In the genomic region with DNA sequence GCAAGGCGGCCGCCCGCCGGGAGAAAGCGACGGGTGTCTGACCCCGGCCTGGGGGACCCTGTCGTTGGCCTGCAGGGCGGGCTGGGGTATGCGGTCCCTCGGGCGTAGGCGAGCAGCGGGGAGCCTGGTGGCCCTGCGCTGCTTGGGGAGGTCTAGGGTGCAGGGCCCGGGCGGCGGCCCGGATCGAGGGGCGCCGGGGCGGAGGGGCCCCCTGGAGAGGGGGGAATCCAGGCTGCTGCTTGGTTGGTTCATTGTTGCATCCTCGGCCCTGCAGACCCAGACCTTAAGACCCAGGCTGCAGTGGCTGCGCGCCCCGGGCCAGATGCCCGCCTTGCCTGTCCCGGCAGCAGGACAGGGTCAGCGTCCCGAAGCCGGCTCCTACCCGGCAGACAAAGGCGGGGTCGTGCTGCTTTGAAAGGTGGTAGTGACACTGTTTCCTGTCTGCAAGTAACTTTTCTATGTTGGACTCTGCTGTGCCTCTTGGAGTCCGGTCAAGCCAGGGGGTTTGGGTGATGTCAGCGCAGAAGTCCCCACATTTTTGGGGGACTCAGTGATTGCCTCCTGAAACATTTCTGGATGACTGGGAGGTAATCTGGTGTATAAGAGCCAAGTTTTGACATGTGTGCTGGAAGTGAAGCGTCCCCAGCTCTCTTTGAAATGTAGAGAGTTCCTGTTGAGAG, we compare ENCODE assay signal across 8 mouse cellular contexts.
DNase-seq lines count a peak whose midpoint lies in the region; ATAC-seq and TF ChIP-seq lines count a peak whose summit lies in the region.

No protein-coding gene starts in this region.

- peak overlapping the region; percentile 96 to 98 for H3K4me3 ChIP-seq in MEL (ENCODE audit: control insufficient read depth in 1 of 2, insufficient read depth in 1 of 2, low read depth in 2 of 2, low read length in 2 of 2)
- peak overlapping the region; percentile 97 for H3K4me3 ChIP-seq in embryonic facial prominence, embryonic 10.5 days
- H3K4me3 ChIP-seq in heart, postnatal 0 days (ENCODE audit: low read depth, low read length), result peak overlapping the region; percentile 87
- peak overlapping the region; percentile 99 for H3K4me3 ChIP-seq in limb, embryonic 11.5 days (ENCODE audit: low read depth, low read length)
- peak overlapping the region; percentile 97 for H3K4me3 ChIP-seq in midbrain, embryonic 14.5 days (replicated peaks; ENCODE audit: low read depth, low read length)
- peak overlapping the region; percentile 87 for H3K4me3 ChIP-seq in stomach, embryonic 16.5 days (replicated peaks; ENCODE audit: low read length)

- no peak for TF ChIP-seq EP300 in MEL (IDR thresholded peaks at IDR 0.05; ENCODE audit: low read depth in 1 of 2, low read length in 2 of 2)
- TF ChIP-seq EP300 in heart, postnatal 0 days (IDR thresholded peaks at IDR 0.05; ENCODE audit: low read depth), result no peak

- TF ChIP-seq RAD21 in MEL (IDR thresholded peaks at IDR 0.05; ENCODE audit: low read depth, low read length), result no peak

- H3K4me1 ChIP-seq in MEL (ENCODE audit: control insufficient read depth in 1 of 2, insufficient read depth in 2 of 2, low read length in 2 of 2), result peaks cover 8 to 11% of the 10 kb centered on the region in 2 experiments
- peaks cover 44% of the 10 kb centered on the region for H3K4me1 ChIP-seq in embryonic facial prominence, embryonic 10.5 days
- H3K4me1 ChIP-seq in heart, postnatal 0 days (ENCODE audit: control insufficient read depth, insufficient read depth), result peaks cover 17% of the 10 kb centered on the region; the same call in 1 of the 2 replicates
- H3K4me1 ChIP-seq in limb, embryonic 11.5 days (ENCODE audit: control insufficient read depth, insufficient read depth, low read length), result peaks cover 7% of the 10 kb centered on the region; the same call in 1 of the 2 replicates
- peaks cover 21% of the 10 kb centered on the region for H3K4me1 ChIP-seq in midbrain, embryonic 14.5 days (ENCODE audit: control insufficient read depth, insufficient read depth, low read length)
- H3K4me1 ChIP-seq in stomach, embryonic 16.5 days (ENCODE audit: control insufficient read depth, insufficient read depth, low read length), result peaks cover 32% of the 10 kb centered on the region

- peak overlapping the region; percentile 97 for H3K9ac ChIP-seq in MEL (ENCODE audit: control insufficient read depth, low read depth, low read length, poor library complexity, severe bottlenecking)
- peak overlapping the region; percentile 84 for H3K9ac ChIP-seq in heart, postnatal 0 days (replicated peaks; ENCODE audit: low read depth, low read length)
- peak overlapping the region; percentile 96 for H3K9ac ChIP-seq in limb, embryonic 11.5 days (ENCODE audit: low read length)
- H3K9ac ChIP-seq in midbrain, embryonic 14.5 days (replicated peaks; ENCODE audit: low read length), result peak overlapping the region; percentile 98
- peak overlapping the region; percentile 94 for H3K9ac ChIP-seq in stomach, embryonic 16.5 days (ENCODE audit: low read length)

- DNase-seq in A20 (ENCODE audit: low read depth, low spot score), result peak; percentile 76
- DNase-seq in MEL (ENCODE audit: low read depth, low spot score), result peak; percentile 47
- peak; percentile 71 for DNase-seq in embryonic facial prominence, embryonic 10.5 days (ENCODE audit: low spot score)
- DNase-seq in heart, postnatal 0 days (ENCODE audit: low spot score), result peak; percentile 44
- DNase-seq in limb, embryonic 11.5 days (ENCODE audit: low spot score), result peak; percentile 74
- DNase-seq in midbrain, embryonic 14.5 days, result peak; percentile 64
- no peak for DNase-seq in left cerebral cortex, adult 9 months (ENCODE audit: low spot score in 2 of 2)

- peak overlapping the region; percentile 63 for H3K27ac ChIP-seq in MEL (ENCODE audit: control insufficient read depth, low read depth, low read length)
- peak overlapping the region; percentile 98 for H3K27ac ChIP-seq in embryonic facial prominence, embryonic 10.5 days (replicated peaks)
- H3K27ac ChIP-seq in heart, postnatal 0 days (ENCODE audit: low read depth), result peak overlapping the region; percentile 74
- H3K27ac ChIP-seq in limb, embryonic 11.5 days (replicated peaks; ENCODE audit: low read depth, low read length), result peak overlapping the region; percentile 68
- H3K27ac ChIP-seq in midbrain, embryonic 14.5 days (replicated peaks; ENCODE audit: low read depth, low read length), result peak overlapping the region; percentile 85
- peak overlapping the region; percentile 79 for H3K27ac ChIP-seq in stomach, embryonic 16.5 days (ENCODE audit: low read length)

- under 1% methylated on average over 38 of the region's 38 CpGs for WGBS in embryonic facial prominence, embryonic 10.5 days
- 1% methylated on average over 37 of the region's 38 CpGs for WGBS in heart, postnatal 0 days
- WGBS in limb, embryonic 11.5 days, result 1% methylated on average over 37 of the region's 38 CpGs
- under 1% methylated on average over 35 of the region's 38 CpGs for WGBS in midbrain, embryonic 14.5 days
- under 1% methylated on average over 38 of the region's 38 CpGs for WGBS in stomach, embryonic 16.5 days

- H3K4me2 ChIP-seq in heart, postnatal 0 days (ENCODE audit: low read depth, low read length), result peak overlapping the region; percentile 89
- H3K4me2 ChIP-seq in limb, embryonic 11.5 days (ENCODE audit: low read depth, severe bottlenecking), result peak overlapping the region; percentile 68
- peak overlapping the region; percentile 79 for H3K4me2 ChIP-seq in midbrain, embryonic 14.5 days (ENCODE audit: low read length)
- peak overlapping the region; percentile 80 for H3K4me2 ChIP-seq in stomach, embryonic 16.5 days (ENCODE audit: low read depth, low read length)

- peaks cover 14% of the 10 kb centered on the region for H3K79me2 ChIP-seq in MEL (ENCODE audit: control insufficient read depth, insufficient read depth, low read length, poor library complexity)

- H3K27me3 ChIP-seq in MEL (ENCODE audit: control insufficient read depth in 1 of 2, insufficient read depth in 2 of 2, low read length in 2 of 2), result no peaks in the 10 kb centered on the region
- H3K27me3 ChIP-seq in embryonic facial prominence, embryonic 10.5 days (replicated peaks; ENCODE audit: low read depth, poor library complexity, severe bottlenecking), result no peaks in the 10 kb centered on the region
- H3K27me3 ChIP-seq in heart, postnatal 0 days (ENCODE audit: control insufficient read depth, insufficient read depth, low read length), result no peaks in the 10 kb centered on the region
- H3K27me3 ChIP-seq in limb, embryonic 11.5 days (ENCODE audit: control insufficient read depth, insufficient read depth, low read length), result no peaks in the 10 kb centered on the region
- no peaks in the 10 kb centered on the region for H3K27me3 ChIP-seq in midbrain, embryonic 14.5 days (ENCODE audit: control insufficient read depth, insufficient read depth, low read length)
- no peaks in the 10 kb centered on the region for H3K27me3 ChIP-seq in stomach, embryonic 16.5 days (ENCODE audit: control insufficient read depth, insufficient read depth, low read length)

- H3K36me3 ChIP-seq in MEL (ENCODE audit: control insufficient read depth in 1 of 2, insufficient read depth in 2 of 2, low read length in 2 of 2), result peaks cover 0 to 12% of the 10 kb centered on the region in 2 experiments; a peak in 2 of 4 replicates
- H3K36me3 ChIP-seq in embryonic facial prominence, embryonic 10.5 days (replicated peaks), result no peaks in the 10 kb centered on the region
- H3K36me3 ChIP-seq in heart, postnatal 0 days (replicated peaks; ENCODE audit: control insufficient read depth, insufficient read depth, low read length), result no peaks in the 10 kb centered on the region
- H3K36me3 ChIP-seq in limb, embryonic 11.5 days (ENCODE audit: control insufficient read depth, insufficient read depth, low read length), result no peaks in the 10 kb centered on the region
- H3K36me3 ChIP-seq in midbrain, embryonic 14.5 days (ENCODE audit: control insufficient read depth, insufficient read depth, low read length), result no peaks in the 10 kb centered on the region
- H3K36me3 ChIP-seq in stomach, embryonic 16.5 days (ENCODE audit: control insufficient read depth, insufficient read depth, low read length), result no peaks in the 10 kb centered on the region

- no peak for TF ChIP-seq CTCF in MEL (IDR thresholded peaks at IDR 0.05 in 2 of 3, conservative IDR thresholded peaks at IDR 0.05 in 1 of 3; ENCODE audit: control insufficient read depth in 1 of 3, insufficient read depth in 1 of 3, low read depth in 2 of 3, low read length in 3 of 3, poor library complexity in 1 of 3, severe bottlenecking in 1 of 3)
- TF ChIP-seq CTCF in heart, postnatal 0 days (IDR thresholded peaks at IDR 0.05; ENCODE audit: low read depth), result no peak

- H3K9me3 ChIP-seq in MEL (replicated peaks; ENCODE audit: insufficient read depth, low read length), result no peaks in the 10 kb centered on the region
- H3K9me3 ChIP-seq in embryonic facial prominence, embryonic 10.5 days, result peaks cover 4% of the 10 kb centered on the region; the same call in 1 of the 2 replicates
- no peaks in the 10 kb centered on the region for H3K9me3 ChIP-seq in heart, postnatal 0 days (replicated peaks; ENCODE audit: control insufficient read depth, low read length)
- H3K9me3 ChIP-seq in limb, embryonic 11.5 days (ENCODE audit: control insufficient read depth, low read length), result no peaks in the 10 kb centered on the region
- H3K9me3 ChIP-seq in midbrain, embryonic 14.5 days (ENCODE audit: control insufficient read depth, low read length), result no peaks in the 10 kb centered on the region
- H3K9me3 ChIP-seq in stomach, embryonic 16.5 days (replicated peaks; ENCODE audit: control insufficient read depth, low read length), result no peaks in the 10 kb centered on the region

- ATAC-seq in heart, postnatal 0 days (ENCODE audit: insufficient read depth, low read depth), result peak; percentile 45
- peak; percentile 72 for ATAC-seq in limb, embryonic 11.5 days (ENCODE audit: insufficient number of reproducible peaks, low FRiP score, low TSS enrichment, low read depth)
- ATAC-seq in midbrain, embryonic 14.5 days (ENCODE audit: low FRiP score, low TSS enrichment), result peak; percentile 77
- peak; percentile 51 for ATAC-seq in stomach, embryonic 16.5 days (ENCODE audit: insufficient read depth, low FRiP score)

- 0 out of 4 replicates have a peak, but pooled peaks of 1 of the 2 experiments have one; percentile 1 for TF ChIP-seq POLR2A in MEL (IDR thresholded peaks at IDR 0.05; ENCODE audit: control insufficient read depth in 1 of 2, insufficient read depth in 1 of 2, low read depth in 1 of 2, low read length in 2 of 2, poor library complexity in 1 of 2)

TF ChIP-seq in MEL, 35 proteins besides CTCF, POLR2A, EP300 and RAD21:
- TF ChIP-seq MAZ (IDR thresholded peaks at IDR 0.05; ENCODE audit: low read depth, low read length) (no peak), NELFE (IDR thresholded peaks at IDR 0.05; ENCODE audit: low read depth, low read length) (no peak), MAX (IDR thresholded peaks at IDR 0.05; ENCODE audit: low read length) (no peak), RCOR1 (IDR thresholded peaks at IDR 0.05; ENCODE audit: low read depth, low read length) (no peak)

Comparison
In these comparisons a context has a peak if more than half of its experiments do, and no peak if none do; other contexts are left out.
1. DNase-seq: peak in A20 (single experiment), MEL (single experiment), embryonic facial prominence, embryonic 10.5 days (single experiment), heart, postnatal 0 days (single experiment), limb, embryonic 11.5 days (single experiment) and midbrain, embryonic 14.5 days (single experiment); none in left cerebral cortex, adult 9 months (0 of 2).
2. Peak in every context shown above with its lines, with median percentiles within 50 percentile points of each other: H3K27ac ChIP-seq, H3K4me3 ChIP-seq, H3K9ac ChIP-seq, ATAC-seq and H3K4me2 ChIP-seq.